Mouse (Mus musculus) liver, embryonic 13.5 days (tissue): ENCODE measurements around the gene Ccpg1os. TPM values are rescaled to one million over a fixed set of nuclear protein-coding genes. Genes with fewer than 3 reads are reported as not detected.

Experiments used
- ATAC-seq: fragments of 200-750 bp; cut with Nextera tagmentation; 2 replicates; pipeline ENCODE4 v1.8.0; 2017; ENCODE audit warnings: low read depth, mild to moderate bottlenecking, moderate number of reproducible peaks, moderate library complexity
- DNase-seq: peaks from one replicate; pipeline ENCODE4 v3.0.0; 2022
- H3K27ac ChIP-seq: fragments of 300-500 bp; sonication (generic); 2 replicates; pipeline ENCODE4 v1.5.1; 2015; ENCODE audit warnings: moderate library complexity, mild to moderate bottlenecking, inconsistent platforms
- H3K27me3 ChIP-seq: fragments of 300-500 bp; sonication (generic); 2 replicates; pipeline ENCODE4 v1.6.1; 2015; ENCODE audit warnings: mild to moderate bottlenecking, inconsistent platforms
- H3K36me3 ChIP-seq: fragments of 300-500 bp; sonication (generic); 2 replicates; pipeline ENCODE4 v1.6.1; 2015; ENCODE audit warnings: mild to moderate bottlenecking, inconsistent platforms
- H3K4me1 ChIP-seq: fragments of 300-500 bp; sonication (generic); replicated peaks from 2 replicates; pipeline ENCODE4 v1.6.1; 2015; ENCODE audit warnings: inconsistent platforms
- H3K4me2 ChIP-seq: fragments of 300-500 bp; sonication (generic); 2 replicates; pipeline ENCODE4 v1.6.1; 2015; ENCODE audit warnings: inconsistent platforms, mild to moderate bottlenecking, moderate library complexity
- H3K4me3 ChIP-seq: fragments of 300-500 bp; sonication (generic); replicated peaks from 2 replicates; pipeline ENCODE4 v1.5.1; 2015; ENCODE audit warnings: mild to moderate bottlenecking, inconsistent platforms
- H3K9ac ChIP-seq: fragments of 300-500 bp; sonication (generic); 2 replicates; pipeline ENCODE4 v1.6.1; 2015; ENCODE audit warnings: mild to moderate bottlenecking, inconsistent platforms
- H3K9me3 ChIP-seq: fragments of 300-500 bp; sonication (generic); replicated peaks from 2 replicates; pipeline ENCODE4 v1.6.1; 2016; ENCODE audit warnings: inconsistent platforms
- WGBS: fragments of 180-500 bp; shearing (Covaris S2); methylation state at CpG from one replicate; pipeline ENCODE4 v1.1.7; 2015; ENCODE audit not compliant: insufficient replicate concordance; 5-methylcytosine and 5-hydroxymethylcytosine counted together
- polyA plus RNA-seq: library from polyadenylated mRNA; unstranded; fragments of >200 nt; fragmentation: Nextera tagmentation; extraction: Ambion mirVana; gene quantifications from 2 replicates; pipeline ENCODE4 v1.2.1, GENCODE M21; 2015

Gene Ccpg1os
- polyA plus RNA-seq, 1 experiment from 2014 or later, result 2.7 TPM

- Histone ChIP-seq H3K36me3 (no peaks in the 10 kb centered on the region), H3K4me1 (no peaks in the 10 kb centered on the region), H3K4me3 (no peak overlapping the region), H3K4me2 (no peak overlapping the region), H3K27me3 (no peaks in the 10 kb centered on the region), H3K9me3 (no peaks in the 10 kb centered on the region), H3K27ac (no peak overlapping the region), H3K9ac (no peak overlapping the region)
- 74% methylated on average over 1 of the region's 1 CpGs for WGBS
- DNase-seq, result no peak
- ATAC-seq, result no peak
Measured at GRCm38 (mm10) chr9:72975242-72975641, 9.9 kb downstream of the Ccpg1os start.

- Histone ChIP-seq H3K27ac (no peak overlapping the region), H3K9ac (no peak overlapping the region), H3K4me3 (no peak overlapping the region), H3K9me3 (no peaks in the 10 kb centered on the region), H3K27me3 (no peaks in the 10 kb centered on the region), H3K36me3 (no peaks in the 10 kb centered on the region), H3K4me1 (no peaks in the 10 kb centered on the region), H3K4me2 (no peak overlapping the region)
- WGBS, result 73% methylated on average over 5 of the region's 5 CpGs
- ATAC-seq, result no peak
- DNase-seq, result no peak
Measured at GRCm38 (mm10) chr9:72974734-72975133, 10.4 kb downstream of the Ccpg1os start.

GRCm38 (mm10) chr9:72972984-72973383 is 12.2 kb downstream of the Ccpg1os start:
- Histone ChIP-seq H3K4me3 (no peak overlapping the region), H3K4me1 (0 out of 2 replicates have a peak, but pooled peaks cover 2% of the 10 kb centered on the region), H3K9ac (no peak overlapping the region), H3K27me3 (no peaks in the 10 kb centered on the region), H3K9me3 (no peaks in the 10 kb centered on the region), H3K4me2 (no peak overlapping the region), H3K27ac (no peak overlapping the region), H3K36me3 (no peaks in the 10 kb centered on the region)
- DNase-seq (no peak), ATAC-seq (no peak)

- Histone ChIP-seq H3K27me3 (no peaks in the 10 kb centered on the region), H3K9ac (no peak overlapping the region), H3K9me3 (no peaks in the 10 kb centered on the region), H3K4me2 (no peak overlapping the region), H3K4me3 (no peak overlapping the region), H3K36me3 (no peaks in the 10 kb centered on the region), H3K4me1 (0 out of 2 replicates have a peak, but pooled peaks cover 2% of the 10 kb centered on the region), H3K27ac (no peak overlapping the region)
- no peak for ATAC-seq
- WGBS, result 80% methylated on average over 5 of the region's 5 CpGs
- DNase-seq, result no peak
Measured at GRCm38 (mm10) chr9:72972435-72972834, 12.7 kb downstream of the Ccpg1os start.

- Histone ChIP-seq H3K4me2 (no peak overlapping the region), H3K27ac (no peak overlapping the region), H3K36me3 (no peaks in the 10 kb centered on the region), H3K27me3 (no peaks in the 10 kb centered on the region), H3K4me1 (0 out of 2 replicates have a peak, but pooled peaks cover 2% of the 10 kb centered on the region), H3K4me3 (no peak overlapping the region), H3K9me3 (no peaks in the 10 kb centered on the region), H3K9ac (no peak overlapping the region)
- DNase-seq (no peak), ATAC-seq (no peak)
- WGBS, result 59% methylated on average over 7 of the region's 7 CpGs
Measured at GRCm38 (mm10) chr9:72969874-72970273, 15.3 kb downstream of the Ccpg1os start.

GRCm38 (mm10) chr9:72968349-72969061 is 16.7 kb downstream of the Ccpg1os start:
- H3K4me2 ChIP-seq, result no peak overlapping the region
- no peaks in the 10 kb centered on the region for H3K36me3 ChIP-seq
- H3K27me3 ChIP-seq, result no peaks in the 10 kb centered on the region
- no peaks in the 10 kb centered on the region for H3K9me3 ChIP-seq
- H3K4me3 ChIP-seq, result no peak overlapping the region
- no peak overlapping the region for H3K27ac ChIP-seq
- WGBS, result 25% methylated on average over 11 of the region's 11 CpGs
- peak; percentile 36; the same call in 1 of the 2 replicates for ATAC-seq
- H3K9ac ChIP-seq, result no peak overlapping the region
- peak; percentile 16 for DNase-seq
- 0 out of 2 replicates have a peak, but pooled peaks cover 2% of the 10 kb centered on the region for H3K4me1 ChIP-seq

- Histone ChIP-seq H3K4me2 (no peak overlapping the region), H3K9me3 (no peaks in the 10 kb centered on the region), H3K36me3 (no peaks in the 10 kb centered on the region), H3K4me3 (no peak overlapping the region), H3K9ac (no peak overlapping the region), H3K27me3 (no peaks in the 10 kb centered on the region), H3K27ac (no peak overlapping the region), H3K4me1 (peaks cover 14% of the 10 kb centered on the region)
- ATAC-seq (no peak), DNase-seq (no peak)
- 52% methylated on average over 15 of the region's 15 CpGs for WGBS
Measured at GRCm38 (mm10) chr9:72961959-72962358, 23.2 kb downstream of the Ccpg1os start.

- Histone ChIP-seq H3K4me3 (no peak overlapping the region), H3K27ac (no peak overlapping the region), H3K9ac (no peak overlapping the region), H3K4me1 (peaks cover 14% of the 10 kb centered on the region), H3K9me3 (no peaks in the 10 kb centered on the region), H3K36me3 (no peaks in the 10 kb centered on the region), H3K4me2 (no peak overlapping the region), H3K27me3 (no peaks in the 10 kb centered on the region)
- ATAC-seq, result no peak
- no peak for DNase-seq
- WGBS, result 63% methylated on average over 8 of the region's 8 CpGs
Measured at GRCm38 (mm10) chr9:72961346-72961745, 23.8 kb downstream of the Ccpg1os start.

- Histone ChIP-seq H3K4me3 (peak within 1 kb of the TSS; percentile 68), H3K4me2 (peak within 1 kb of the TSS; percentile 76), H3K27ac (no peak within 1 kb of the TSS), H3K36me3 (no peaks in the 10 kb centered on the region), H3K9me3 (no peaks in the 10 kb centered on the region), H3K27me3 (no peaks in the 10 kb centered on the region), H3K9ac (peak within 1 kb of the TSS; percentile 68), H3K4me1 (peaks cover 14% of the 10 kb centered on the region)
- peak; percentile 63 for DNase-seq
- WGBS, result 1% methylated on average over 43 of the region's 43 CpGs
- ATAC-seq, result peak; percentile 71
Measured at GRCm38 (mm10) chr9:72958521-72959450, 26.4 kb downstream of the Ccpg1os start, which contains the start of the genes Dyx1c1 and Gm44503. Dyx1c1 (plus strand) TSS chr9:72958785. Gm44503 (plus strand) TSS chr9:72958852.

GRCm38 (mm10) chr9:72955546-72955945 is 29.6 kb downstream of the Ccpg1os start:
- no peak for DNase-seq
- Histone ChIP-seq H3K4me2 (no peak overlapping the region), H3K36me3 (no peaks in the 10 kb centered on the region), H3K4me3 (no peak overlapping the region), H3K27ac (no peak overlapping the region), H3K9ac (no peak overlapping the region), H3K4me1 (peaks cover 14% of the 10 kb centered on the region), H3K27me3 (no peaks in the 10 kb centered on the region), H3K9me3 (no peaks in the 10 kb centered on the region)
- WGBS, result 11% methylated on average over 1 of the region's 1 CpGs
- ATAC-seq, result peak; percentile 49; the same call in 1 of the 2 replicates

- no peaks in the 10 kb centered on the region for H3K27me3 ChIP-seq
- H3K9ac ChIP-seq, result no peak overlapping the region
- H3K9me3 ChIP-seq, result no peaks in the 10 kb centered on the region
- H3K27ac ChIP-seq, result no peak overlapping the region
- H3K4me1 ChIP-seq, result peaks cover 14% of the 10 kb centered on the region
- 37% methylated on average over 2 of the region's 2 CpGs for WGBS
- no peaks in the 10 kb centered on the region for H3K36me3 ChIP-seq
- ATAC-seq (no peak), DNase-seq (no peak)
- no peak overlapping the region for H3K4me3 ChIP-seq
- no peak overlapping the region for H3K4me2 ChIP-seq
Measured at GRCm38 (mm10) chr9:72954746-72955145, 30.4 kb downstream of the Ccpg1os start.
